In genomic region chr9:114556276-114556855, GRCm38 (mm10) we compare ENCODE assay signal across 24 mouse cellular contexts. TPM values are rescaled to one million over a fixed set of nuclear protein-coding genes. Genes with fewer than 3 reads are reported as not detected.
DNase-seq lines count a peak whose midpoint lies in the region; ATAC-seq and TF ChIP-seq lines count a peak whose summit lies in the region.
"Had no signal": no experiment of that assay in that cellular context is flagged by ENCODE, and none has a peak within 500 bp of the region (broad histone marks: within the 10 kb centered on the region; RNA-seq: fewer than 3 reads in every experiment).

No protein-coding gene starts in this region.

- H3K4me1 ChIP-seq in midbrain, embryonic 10.5 days, result peaks cover 80% of the 10 kb centered on the region
- no peaks in the 10 kb centered on the region for H3K4me1 ChIP-seq in midbrain, postnatal 0 days (ENCODE audit: insufficient read depth, low read length)
- H3K4me1 ChIP-seq in liver, embryonic 13.5 days (replicated peaks), result peaks cover 28% of the 10 kb centered on the region
- no peaks in the 10 kb centered on the region for H3K4me1 ChIP-seq in forebrain, embryonic 14.5 days (ENCODE audit: control insufficient read depth, insufficient read depth, low read length)

- H3K4me2 ChIP-seq in midbrain, postnatal 0 days (ENCODE audit: low read depth, low read length, poor library complexity, severe bottlenecking), result no peak overlapping the region
- H3K4me2 ChIP-seq in liver, embryonic 13.5 days, result peak overlapping the region; percentile 30
- no peak overlapping the region for H3K4me2 ChIP-seq in forebrain, embryonic 14.5 days (ENCODE audit: low read length)
- H3K4me2 ChIP-seq: embryonic facial prominence, embryonic 15.5 days; forebrain, embryonic 12.5 days; limb, embryonic 15.5 days; midbrain, embryonic 13.5 days had no signal

- H3K9me3 ChIP-seq in midbrain, embryonic 10.5 days (replicated peaks), result no peaks in the 10 kb centered on the region
- no peaks in the 10 kb centered on the region for H3K9me3 ChIP-seq in midbrain, postnatal 0 days (ENCODE audit: low read length)
- H3K9me3 ChIP-seq in liver, embryonic 13.5 days (replicated peaks), result no peaks in the 10 kb centered on the region
- H3K9me3 ChIP-seq in forebrain, embryonic 14.5 days (replicated peaks; ENCODE audit: control insufficient read depth, low read length), result no peaks in the 10 kb centered on the region
- H3K9me3 ChIP-seq: embryonic facial prominence, embryonic 15.5 days; forebrain, embryonic 12.5 days; limb, embryonic 15.5 days; midbrain, embryonic 13.5 days had no signal

- ATAC-seq in midbrain, postnatal 0 days (ENCODE audit: low FRiP score), result no peak
- ATAC-seq in liver, embryonic 13.5 days (ENCODE audit: low read depth), result no peak
- ATAC-seq in forebrain, embryonic 14.5 days, result no peak
- ATAC-seq: midbrain, embryonic 13.5 days had no signal

- WGBS in midbrain, embryonic 10.5 days, result 26% methylated on average over 10 of the region's 10 CpGs
- 46% methylated on average over 10 of the region's 10 CpGs for WGBS in midbrain, postnatal 0 days
- 47% methylated on average over 10 of the region's 10 CpGs for WGBS in liver, embryonic 13.5 days (ENCODE audit: insufficient replicate concordance)
- WGBS in forebrain, embryonic 14.5 days, result 41% methylated on average over 10 of the region's 10 CpGs

- TF ChIP-seq CTCF in midbrain, postnatal 0 days (IDR thresholded peaks at IDR 0.05), result no peak

- H3K4me3 ChIP-seq in midbrain, embryonic 10.5 days, result peak overlapping the region; percentile 20; the same call in 1 of the 2 replicates
- H3K4me3 ChIP-seq in midbrain, postnatal 0 days (ENCODE audit: low read depth, low read length), result no peak overlapping the region
- no peak overlapping the region for H3K4me3 ChIP-seq in liver, embryonic 13.5 days (replicated peaks)
- H3K4me3 ChIP-seq in forebrain, embryonic 14.5 days (ENCODE audit: low read depth, low read length), result no peak overlapping the region
- H3K4me3 ChIP-seq: embryonic facial prominence, embryonic 15.5 days; forebrain, embryonic 12.5 days; limb, embryonic 15.5 days; midbrain, embryonic 13.5 days had no signal

- H3K27ac ChIP-seq in midbrain, embryonic 10.5 days (replicated peaks), result 0 out of 2 replicates have a peak overlapping the region, but pooled peaks have one; percentile 57
- no peak overlapping the region for H3K27ac ChIP-seq in midbrain, postnatal 0 days (ENCODE audit: low read depth, low read length)
- peak overlapping the region; percentile 30; the same call in 1 of the 2 replicates for H3K27ac ChIP-seq in liver, embryonic 13.5 days
- no peak overlapping the region for H3K27ac ChIP-seq in forebrain, embryonic 14.5 days (ENCODE audit: low read depth, low read length)
- H3K27ac ChIP-seq: embryonic facial prominence, embryonic 15.5 days; forebrain, embryonic 12.5 days; kidney, postnatal 0 days; limb, embryonic 15.5 days; macrophage; midbrain, embryonic 13.5 days had no signal

- peaks cover 24% of the 10 kb centered on the region for H3K36me3 ChIP-seq in midbrain, embryonic 10.5 days
- no peaks in the 10 kb centered on the region for H3K36me3 ChIP-seq in midbrain, postnatal 0 days (ENCODE audit: insufficient read depth, low read length)
- H3K36me3 ChIP-seq in liver, embryonic 13.5 days, result no peaks in the 10 kb centered on the region
- H3K36me3 ChIP-seq in forebrain, embryonic 14.5 days (ENCODE audit: control insufficient read depth, insufficient read depth, low read length), result no peaks in the 10 kb centered on the region
- H3K36me3 ChIP-seq: embryonic facial prominence, embryonic 15.5 days; forebrain, embryonic 12.5 days; limb, embryonic 15.5 days; midbrain, embryonic 13.5 days had no signal

- H3K27me3 ChIP-seq in midbrain, embryonic 10.5 days (ENCODE audit: low read depth, poor library complexity, severe bottlenecking), result no peaks in the 10 kb centered on the region
- H3K27me3 ChIP-seq in midbrain, postnatal 0 days (ENCODE audit: insufficient read depth, low read length), result peaks cover 26% of the 10 kb centered on the region
- H3K27me3 ChIP-seq in liver, embryonic 13.5 days, result peaks cover 53% of the 10 kb centered on the region
- H3K27me3 ChIP-seq in forebrain, embryonic 14.5 days (replicated peaks; ENCODE audit: control insufficient read depth, insufficient read depth, low read length), result peaks cover 30% of the 10 kb centered on the region
- H3K27me3 ChIP-seq: CH12.LX had no signal

- DNase-seq in embryo, embryonic 10.5 days (ENCODE audit: low spot score), result peak; percentile 53
- DNase-seq in embryo, embryonic 10 days (ENCODE audit: low spot score), result no peak
- no peak for DNase-seq in midbrain, embryonic 10.5 days (ENCODE audit: low spot score)
- no peak for DNase-seq in midbrain, postnatal 0 days (ENCODE audit: low spot score)
- no peak for DNase-seq in liver, embryonic 13.5 days
- DNase-seq in yolk sac, embryonic 10.5 days (ENCODE audit: low spot score), result peak; percentile 55
- DNase-seq in forebrain, embryonic 14.5 days (ENCODE audit: low spot score), result no peak
- DNase-seq in cerebellum, postnatal 14 days, result no peak
- DNase-seq: adrenal gland, adult 8-10 months; cerebellum, adult 11-12 months; right cerebral cortex, postnatal 14 days; thymus, postnatal 14 days had no signal

- no peak overlapping the region for H3K9ac ChIP-seq in midbrain, postnatal 0 days (replicated peaks; ENCODE audit: low read length, poor library complexity, severe bottlenecking)
- H3K9ac ChIP-seq in liver, embryonic 13.5 days, result no peak overlapping the region
- H3K9ac ChIP-seq in forebrain, embryonic 14.5 days (ENCODE audit: low read length), result no peak overlapping the region
- H3K9ac ChIP-seq: embryonic facial prominence, embryonic 15.5 days; forebrain, embryonic 12.5 days; limb, embryonic 15.5 days; midbrain, embryonic 13.5 days had no signal

RNA-seq across cellular contexts. Expression of gene Trim71, which starts 7.8 kb away (rescaled TPM):
- polyA plus RNA-seq in midbrain, embryonic 10.5 days (2016; fragmentation: Nextera tagmentation; extraction: Ambion mirVana), result 4.3 and 6.8 TPM in 2 replicates
- total RNA-seq in midbrain, postnatal 0 days (2014; rRNA removed), result 0.14 and 0.27 TPM in 2 replicates
- 0.14 and 0.15 TPM in 2 replicates for polyA plus RNA-seq in midbrain, postnatal 0 days (2015; fragmentation: Nextera tagmentation; extraction: Ambion mirVana)
- polyA plus RNA-seq in liver, embryonic 13.5 days (2015; fragmentation: Nextera tagmentation; extraction: Ambion mirVana), result 1.4 and 1.6 TPM in 2 replicates
- 0.04 and 0.05 TPM in 2 replicates for polyA plus RNA-seq in forebrain, embryonic 14.5 days (2014; fragmentation: Nextera tagmentation; extraction: Ambion mirVana)
- polyA plus RNA-seq: gonadal fat pad, adult 2 months; heart, postnatal 0 days; macrophage had no signal

RNA-seq across cellular contexts. Expression of gene C130032M10Rik, which starts 40.9 kb away (rescaled TPM):
- polyA plus RNA-seq in midbrain, embryonic 10.5 days (2016; fragmentation: Nextera tagmentation; extraction: Ambion mirVana), result 0.91 and 0.98 TPM in 2 replicates
- total RNA-seq in midbrain, postnatal 0 days (2014; rRNA removed), result not detected in 2 replicates
- not detected in 2 replicates for polyA plus RNA-seq in midbrain, postnatal 0 days (2015; fragmentation: Nextera tagmentation; extraction: Ambion mirVana)
- polyA plus RNA-seq in liver, embryonic 13.5 days (2015; fragmentation: Nextera tagmentation; extraction: Ambion mirVana), result not detected in 2 replicates
- polyA plus RNA-seq in forebrain, embryonic 14.5 days (2014; fragmentation: Nextera tagmentation; extraction: Ambion mirVana), result not detected in 2 replicates
- total RNA-seq: CH12.LX; common myeloid progenitor, adult 5-6 weeks; left cerebral cortex, adult 8-10 months had no signal
- polyA plus RNA-seq: brain, embryonic 14.5 days; forebrain, embryonic 12.5 days; gonadal fat pad, adult 2 months; macrophage; midbrain, embryonic 13.5 days had no signal

RNA-seq across cellular contexts. Expression of gene Ccr4, which starts 51.6 kb away (rescaled TPM):
- not detected in 2 replicates for polyA plus RNA-seq in midbrain, embryonic 10.5 days (2016; fragmentation: Nextera tagmentation; extraction: Ambion mirVana)
- total RNA-seq in midbrain, postnatal 0 days (2014; rRNA removed), result not detected in 2 replicates
- polyA plus RNA-seq in midbrain, postnatal 0 days (2015; fragmentation: Nextera tagmentation; extraction: Ambion mirVana), result not detected in 2 replicates
- not detected in 2 replicates for polyA plus RNA-seq in liver, embryonic 13.5 days (2015; fragmentation: Nextera tagmentation; extraction: Ambion mirVana)
- not detected in 2 replicates for polyA plus RNA-seq in forebrain, embryonic 14.5 days (2014; fragmentation: Nextera tagmentation; extraction: Ambion mirVana)
- total RNA-seq: adrenal gland, adult 8-10 months; common myeloid progenitor, adult 5-6 weeks; left cerebral cortex, adult 8-10 months had no signal
- polyA plus RNA-seq: brain, embryonic 14.5 days; forebrain, embryonic 12.5 days; heart, postnatal 0 days; macrophage; midbrain, embryonic 13.5 days had no signal

Comparison
In these comparisons a context has a peak if more than half of its experiments do, and no peak if none do; other contexts are left out.
1. DNase-seq: peak in embryo, embryonic 10.5 days (single experiment) and yolk sac, embryonic 10.5 days (single experiment); none in embryo, embryonic 10 days (single experiment), midbrain, embryonic 10.5 days (single experiment), midbrain, postnatal 0 days (single experiment), liver, embryonic 13.5 days (single experiment), forebrain, embryonic 14.5 days (single experiment) and cerebellum, postnatal 14 days (0 of 2).
2. H3K27ac ChIP-seq: peak in midbrain, embryonic 10.5 days (single experiment) and liver, embryonic 13.5 days (single experiment); none in midbrain, postnatal 0 days (single experiment) and forebrain, embryonic 14.5 days (single experiment).